In the genomic region with DNA sequence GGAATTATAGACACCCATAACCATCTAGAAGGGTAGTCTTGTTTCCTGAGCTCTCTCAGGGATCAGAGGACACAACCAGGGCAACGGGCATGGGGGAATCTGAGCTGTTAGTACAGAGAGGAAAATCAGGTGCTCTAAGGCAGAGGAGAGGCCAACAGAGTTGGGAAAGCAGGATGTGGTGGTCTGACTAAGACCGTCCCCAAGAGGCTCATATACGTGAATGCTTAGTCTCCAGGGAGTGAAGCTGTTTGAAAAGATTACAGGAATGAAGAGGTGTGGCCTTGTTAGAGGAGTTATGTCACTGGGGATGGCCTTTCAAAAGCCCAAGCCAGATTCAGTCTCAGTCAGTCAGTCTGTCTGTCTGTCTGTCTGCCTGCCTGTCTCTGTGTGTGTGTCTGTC, we compare ENCODE assay signal across 18 mouse cellular contexts.
"Had no signal": no experiment of that assay in that cellular context is flagged by ENCODE, and none has a peak within 500 bp of the region (broad histone marks: within the 10 kb centered on the region; RNA-seq: fewer than 3 reads in every experiment).

No protein-coding gene starts in this region.

- DNase-seq: liver, postnatal 0 days; lung, adult 2 months; lung, postnatal 14 days; lung, postnatal 36 days; retina, postnatal 1 day; right cerebral cortex, adult 18-20 months; right cerebral cortex, postnatal 25 days; right cerebral cortex, postnatal 4 days; thymus, adult 2 months; thymus, postnatal 25 days; thymus, postnatal 4 days had no signal

- H3K27me3 ChIP-seq: lung, embryonic 15.5 days; midbrain, embryonic 13.5 days; midbrain, embryonic 15.5 days; neural tube, embryonic 13.5 days; neural tube, embryonic 15.5 days; stomach, embryonic 15.5 days had no signal

- H3K4me3 ChIP-seq: lung, embryonic 15.5 days; megakaryocyte, embryonic 14.5 days; midbrain, embryonic 13.5 days; midbrain, embryonic 15.5 days; neural tube, embryonic 13.5 days; neural tube, embryonic 15.5 days; stomach, embryonic 15.5 days had no signal

- H3K36me3 ChIP-seq: lung, embryonic 15.5 days; stomach, embryonic 15.5 days had no signal
